Mouse (Mus musculus) kidney, adult 8-10 months (tissue): ENCODE measurements around the gene Olfr114.

Source experiments
- DNase-seq, 2 experiments: peaks; one replicate each; pipeline ENCODE4 v3.0.0; 2022

Olfr114 gene

GRCm38 (mm10) chr17:37592643-37593042 lies at the start of gene Olfr114:
Gene Olfr114, minus strand, starts transcription at chr17:37592743.
- no peak for DNase-seq

GRCm38 (mm10) chr17:37627009-37627408 lies 34.5 kb upstream of the Olfr114 start, which contains the start of the genes Olfr115 and Olfr116:
Gene Olfr115, minus strand, starts transcription at chr17:37627109.
Gene Olfr116, minus strand, starts transcription at chr17:37627199.
- DNase-seq, result no peak

DNA sequence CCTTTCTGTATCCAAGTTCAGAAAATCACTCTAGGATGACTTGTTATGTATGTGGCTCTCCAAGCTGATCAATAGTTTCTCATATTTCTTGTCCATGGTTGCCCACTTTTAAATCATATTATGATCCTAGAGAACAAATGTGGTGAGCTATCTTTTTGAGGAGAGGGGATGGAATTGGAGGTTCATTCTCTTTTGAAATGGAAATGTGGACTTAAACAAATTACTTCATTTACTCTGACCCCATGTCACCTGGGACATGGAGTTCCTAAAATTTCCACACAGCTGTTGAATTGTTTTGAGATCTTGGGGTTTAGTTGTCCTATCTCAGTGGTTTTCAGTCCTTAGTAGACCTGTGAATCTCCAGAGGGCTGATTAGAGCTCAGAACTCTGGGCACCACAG lies 15.0 kb downstream of the Olfr114 start, which contains the start of gene Olfr113:
Olfr113 (minus strand) TSS at position 101 of the 400 bp plus-strand sequence.
- no peak for DNase-seq

GRCm38 (mm10) chr17:37569351-37569750 lies 23.2 kb downstream of the Olfr114 start, which contains the start of gene Olfr112:
Gene Olfr112, minus strand, starts transcription at chr17:37569451.
- DNase-seq, result no peak

DNA sequence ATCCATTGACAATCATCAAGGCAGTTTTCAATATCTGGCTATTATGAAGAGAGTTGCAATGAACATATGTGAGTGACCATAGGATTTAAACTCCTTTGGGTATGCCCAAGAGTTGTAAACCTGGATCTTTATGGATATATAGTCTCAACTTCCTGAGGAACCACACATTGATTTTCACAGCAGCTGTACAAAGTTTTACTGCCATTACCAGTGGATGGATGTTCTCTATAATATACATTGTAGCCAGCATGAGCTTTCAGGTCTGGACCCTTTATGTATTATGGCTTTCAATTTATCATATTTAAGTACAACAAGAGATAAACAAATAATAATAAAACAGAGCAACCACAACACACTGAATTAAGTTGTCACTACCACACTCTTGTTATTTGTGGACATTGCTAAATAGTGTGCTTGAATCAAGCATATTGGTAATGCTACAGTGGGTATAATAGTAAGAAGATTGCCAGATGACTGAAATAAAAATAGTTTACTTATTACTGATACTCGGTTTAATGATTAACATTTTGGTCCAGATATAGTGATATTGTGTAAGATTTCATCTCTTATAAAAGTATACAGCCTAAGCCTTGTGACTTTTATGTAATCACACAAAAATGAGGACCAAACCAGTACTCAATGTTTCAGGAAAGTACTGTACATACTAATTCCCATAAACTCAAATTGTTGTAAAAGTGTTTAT lies 33.5 kb downstream of the Olfr114 start:
- DNase-seq, result no peak

DNA sequence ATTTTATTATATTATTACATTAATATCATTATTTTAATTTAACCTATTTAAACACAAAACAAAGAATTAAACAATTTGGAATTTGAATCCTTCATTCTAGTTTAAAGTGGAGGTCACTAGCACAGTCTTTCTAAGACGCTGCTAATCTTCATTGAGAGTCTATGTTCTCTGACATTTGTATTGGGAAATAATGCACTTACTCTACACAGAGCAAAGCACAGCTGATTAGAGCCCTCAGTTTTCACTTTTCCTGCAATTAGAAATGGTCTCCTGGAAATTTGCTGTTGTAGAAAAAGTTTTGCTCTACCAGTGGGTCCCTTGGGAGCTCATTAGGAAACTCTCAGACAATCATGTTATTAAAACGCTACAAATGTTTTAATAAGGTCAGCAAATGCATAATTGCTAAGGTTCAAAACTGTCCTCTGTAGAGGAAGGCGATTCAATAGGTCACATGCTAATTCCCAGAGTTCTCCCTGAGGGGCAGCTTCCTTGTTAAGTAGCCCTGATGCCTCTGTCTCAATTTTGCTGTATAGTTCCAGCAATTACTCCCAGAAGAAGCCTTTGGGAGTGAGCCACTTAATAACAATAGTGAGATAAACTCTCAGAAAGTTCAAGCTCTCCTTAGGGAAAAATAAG lies 48.6 kb downstream of the Olfr114 start:
- no peak for DNase-seq

GRCm38 (mm10) chr17:37541454-37542119 lies 51.0 kb downstream of the Olfr114 start:
- DNase-seq, result no peak
